Mouse (Mus musculus): ENCODE results near the gene Tpk1.

DNA sequence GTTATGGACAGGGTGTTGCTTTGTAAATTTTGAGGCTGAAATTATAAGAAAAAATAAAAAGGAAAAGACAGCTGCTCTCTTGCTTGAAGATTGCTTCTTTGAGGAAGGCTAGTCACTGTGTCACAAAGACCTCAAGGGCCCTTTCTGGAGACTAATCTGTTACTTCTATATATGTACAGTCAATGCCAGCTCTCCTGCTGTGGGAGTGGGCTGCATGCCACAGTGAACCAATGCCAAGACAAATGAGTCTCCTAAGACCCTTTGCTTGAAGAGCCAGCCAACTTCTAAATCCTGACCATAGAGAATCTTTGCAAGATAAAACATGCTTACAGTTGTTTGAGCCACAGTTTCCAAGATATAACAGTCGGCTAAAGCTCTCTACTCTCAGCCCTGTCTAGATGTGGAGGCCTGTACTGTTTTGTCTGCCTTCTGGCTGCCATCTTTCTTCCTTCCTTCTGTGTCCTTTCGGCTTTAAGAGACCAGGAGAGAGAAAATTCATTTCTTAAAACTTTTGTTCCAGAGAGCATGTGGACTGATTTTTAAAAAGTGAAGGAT, 230.0 kb downstream of the Tpk1 start:
- TF ChIP-seq CTCF (IDR thresholded peaks at IDR 0.05; ENCODE audit: extremely low read depth, insufficient read length, insufficient replicate concordance, low read depth, low read length), result no peak
- no peak for TF ChIP-seq POLR2A (IDR thresholded peaks at IDR 0.05; ENCODE audit: low read depth, low read length)
